Mouse (Mus musculus) adrenal gland, postnatal 4 days (tissue): ENCODE measurements around the gene Gm10944. TPM values are rescaled to one million over a fixed set of nuclear protein-coding genes. Genes with fewer than 3 reads are reported as not detected.

Experiments
- DNase-seq, 2 experiments: peaks; one replicate each; pipeline ENCODE4 v3.0.0; 2021 to 2022; ENCODE audit warnings: low spot score in 2 of 2, mixed read lengths in 2 of 2
- long read RNA-seq, 2 experiments: library from polyadenylated mRNA; stranded (forward); transcript quantifications; one replicate each; pipeline ENCODE4 v2.0.0; 2021
- total RNA-seq, 2 experiments: library from RNA; stranded (reverse); gene quantifications; 2 replicates each; pipeline ENCODE4 v1.2.3; 2021

The Gm10944 gene
- total RNA-seq = not detected
- long read RNA-seq, experiment 1 = 0 reads
- long read RNA-seq, experiment 2 = 0 reads

DNA sequence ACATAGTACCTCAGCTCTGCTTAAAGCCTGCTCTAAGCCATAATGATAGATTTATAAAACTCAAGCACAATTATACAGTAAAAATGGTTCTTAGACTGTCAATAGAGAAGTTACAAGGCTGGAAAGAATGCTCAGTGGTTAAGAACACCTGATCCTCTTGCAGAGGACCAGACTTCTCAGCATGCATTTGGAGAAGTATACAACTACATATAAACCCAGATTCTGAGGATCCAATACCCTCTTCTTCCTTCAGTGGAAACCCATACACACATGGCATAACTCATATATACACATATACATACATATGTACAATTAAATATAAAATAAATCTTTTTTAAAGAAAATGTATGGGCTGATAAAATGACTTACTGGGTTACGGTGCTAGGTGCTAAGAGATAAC is at the start of gene Gm10944:
Gm10944 (plus strand) TSS at position 301 of the 400 bp plus-strand sequence.
- no peak for DNase-seq

GRCm38 (mm10) chr10:10655991-10656390 is 25.2 kb upstream of the Gm10944 start:
- DNase-seq = no peak

GRCm38 (mm10) chr10:10656621-10657020 is 24.5 kb upstream of the Gm10944 start:
- DNase-seq = no peak

DNA sequence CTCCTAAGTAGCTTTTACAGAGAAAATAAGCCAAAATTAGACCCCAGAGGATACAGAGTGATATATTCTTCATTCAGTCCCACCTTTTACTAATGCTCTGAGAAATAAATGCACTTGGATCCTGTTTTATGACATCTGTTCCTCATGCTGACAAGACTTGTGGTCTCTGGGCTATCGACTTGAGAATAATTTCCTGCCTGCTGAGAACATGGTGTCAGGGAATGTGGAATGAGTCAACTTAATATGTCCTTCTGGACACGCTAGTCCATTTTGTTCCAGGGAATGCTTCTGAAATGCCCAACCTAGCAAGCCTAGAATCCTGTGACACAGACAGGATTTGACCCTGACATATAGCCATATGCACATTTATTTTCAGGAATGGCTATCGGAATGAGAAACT is 22.0 kb upstream of the Gm10944 start:
- DNase-seq = no peak

DNA sequence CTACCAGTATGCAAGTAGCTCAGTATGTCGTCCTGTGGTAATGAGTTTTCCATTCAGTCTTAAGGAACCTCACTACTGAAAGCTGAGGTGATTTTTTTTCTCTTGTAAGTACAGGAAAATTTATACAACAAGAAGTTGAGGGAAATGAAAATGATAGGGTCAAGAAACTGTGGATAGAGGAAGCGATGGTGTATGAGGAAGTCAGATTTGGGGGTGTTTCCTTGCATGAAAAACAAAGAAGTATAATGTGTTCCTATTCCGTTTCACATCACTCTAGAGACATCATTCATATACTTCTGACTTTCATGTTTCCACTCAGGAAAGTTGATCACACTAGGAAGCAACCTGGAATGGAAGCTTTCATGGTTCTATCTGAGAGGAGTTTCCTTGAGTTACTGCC is 21.2 kb upstream of the Gm10944 start:
- DNase-seq = no peak

DNA sequence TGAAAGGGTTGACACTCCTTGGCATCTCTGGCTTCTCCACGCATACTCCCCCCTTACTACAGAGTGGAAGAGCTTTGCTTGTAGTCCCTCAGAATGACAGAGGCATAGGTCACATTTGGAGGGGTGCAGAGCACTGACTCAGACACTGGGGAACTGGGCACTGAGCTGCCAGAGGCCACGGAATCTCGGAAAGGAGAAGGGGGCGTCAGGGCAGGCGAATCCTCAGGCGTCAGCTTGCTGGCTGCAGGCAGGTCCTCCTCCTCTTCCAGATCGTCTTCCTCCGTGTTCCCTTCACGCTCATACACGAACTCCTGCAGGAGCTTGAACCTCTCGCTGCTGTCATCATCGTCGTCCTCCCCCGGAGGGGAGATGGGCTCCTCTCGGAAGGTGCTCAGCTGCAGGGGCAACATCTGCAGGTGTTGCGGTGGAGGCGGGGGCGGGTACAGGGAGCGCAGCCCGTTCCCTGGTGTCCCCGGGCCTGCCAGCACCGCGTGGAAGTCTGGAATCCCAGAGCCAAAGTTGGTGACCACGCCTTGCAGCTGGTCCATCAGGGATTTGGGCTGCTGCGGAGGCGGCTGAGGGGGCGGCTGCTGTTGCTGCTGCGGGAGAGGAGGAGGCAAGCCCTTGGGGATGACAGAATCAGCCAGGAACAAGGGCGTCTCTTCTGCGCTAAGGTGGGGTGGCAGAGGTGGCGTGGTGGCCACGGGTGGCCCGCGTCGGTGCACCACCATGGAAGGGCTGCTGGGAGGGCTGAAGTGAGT is 7.9 kb downstream of the Gm10944 start:
- no peak for DNase-seq

DNA sequence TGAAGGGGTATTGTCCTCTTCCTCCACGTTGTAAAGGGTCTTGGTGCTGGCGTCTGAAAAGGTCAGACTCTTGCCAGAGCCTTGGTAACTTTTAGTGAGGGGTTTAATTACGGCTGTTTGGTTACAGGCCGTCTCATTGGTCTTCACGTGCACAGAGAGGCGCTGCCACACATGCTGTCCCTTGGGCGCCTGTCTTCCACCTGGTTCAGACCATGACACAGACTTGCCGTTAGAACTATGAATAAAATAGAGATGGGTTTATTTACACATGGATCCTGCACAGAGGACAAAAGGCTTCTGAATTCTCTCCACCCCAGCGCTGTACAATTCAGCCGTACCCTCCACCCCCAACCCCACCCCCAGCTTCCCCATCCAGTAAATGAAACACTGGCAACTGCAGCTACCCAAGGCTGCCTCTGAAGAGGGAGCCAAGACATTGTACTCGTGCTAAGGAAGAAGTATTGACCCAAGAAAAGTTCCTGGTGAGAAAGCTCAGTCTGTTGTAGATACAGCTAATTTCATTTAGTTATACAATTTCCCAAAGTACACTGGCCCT is 8.6 kb downstream of the Gm10944 start:
- DNase-seq = no peak

GRCm38 (mm10) chr10:10697497-10697896 is 16.3 kb downstream of the Gm10944 start:
- no peak for DNase-seq

DNA sequence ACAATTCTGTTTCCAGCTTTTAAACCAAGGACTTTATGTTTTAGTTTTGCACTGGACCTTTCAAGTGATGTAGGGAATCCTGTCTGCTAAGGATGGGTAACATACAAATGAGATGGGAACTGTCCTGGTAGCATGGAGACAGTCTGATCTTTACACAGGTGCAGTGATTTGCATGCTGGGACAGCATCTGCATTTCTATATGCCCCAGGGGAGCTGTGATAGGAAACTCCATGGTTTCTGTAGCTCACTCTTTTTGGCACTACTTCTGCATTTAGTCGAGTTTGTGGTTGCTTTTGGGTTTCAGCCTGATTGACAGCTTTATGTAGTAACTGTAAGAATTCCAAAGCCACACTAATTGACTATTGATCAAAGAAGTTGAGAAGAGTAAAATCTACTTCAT is 19.8 kb downstream of the Gm10944 start:
- DNase-seq = no peak

GRCm38 (mm10) chr10:10701326-10701725 is 20.2 kb downstream of the Gm10944 start:
- DNase-seq = no peak

DNA sequence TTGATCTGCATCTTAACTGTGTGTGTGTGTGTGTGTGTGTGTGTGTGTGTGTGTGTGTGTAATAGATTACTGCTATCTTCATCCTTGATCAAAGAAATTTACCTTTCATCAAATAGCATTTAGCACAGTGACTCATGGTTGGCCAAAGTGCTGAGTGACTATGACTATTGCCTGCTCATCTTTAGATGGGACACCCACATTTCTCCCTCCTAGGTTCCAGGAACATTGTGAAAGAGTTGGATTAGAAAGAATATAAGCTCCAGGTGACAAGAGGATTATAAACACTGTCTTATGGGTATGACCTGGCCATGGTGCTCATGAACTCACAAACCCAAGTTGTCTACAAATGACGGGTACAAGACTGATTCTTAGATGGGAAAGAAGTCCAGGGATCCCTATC is 26.9 kb downstream of the Gm10944 start:
- no peak for DNase-seq

- no peak for DNase-seq
Measured at GRCm38 (mm10) chr10:10710359-10710758, 29.2 kb downstream of the Gm10944 start.

GRCm38 (mm10) chr10:10710837-10711236 is 29.7 kb downstream of the Gm10944 start:
- no peak for DNase-seq

GRCm38 (mm10) chr10:10726501-10726900 is 45.4 kb downstream of the Gm10944 start:
- no peak for DNase-seq

Other genes starting within 250 kb of the Gm10944 start
- 1 to 10 TPM in 1 of 2 experiments, under 1 TPM in 1; 0.59 to 1.0 TPM for gene Adgb, start 209.0 kb upstream of the Gm10944 start, total RNA-seq
- 10 to 100 TPM in 1 of 2 experiments, 1 to 10 TPM in 1; 8.9 to 10.7 TPM for gene Rab32, start 123.1 kb upstream of the Gm10944 start, total RNA-seq